19 mouse cellular contexts compared by ENCODE assay signal in the genomic region with DNA sequence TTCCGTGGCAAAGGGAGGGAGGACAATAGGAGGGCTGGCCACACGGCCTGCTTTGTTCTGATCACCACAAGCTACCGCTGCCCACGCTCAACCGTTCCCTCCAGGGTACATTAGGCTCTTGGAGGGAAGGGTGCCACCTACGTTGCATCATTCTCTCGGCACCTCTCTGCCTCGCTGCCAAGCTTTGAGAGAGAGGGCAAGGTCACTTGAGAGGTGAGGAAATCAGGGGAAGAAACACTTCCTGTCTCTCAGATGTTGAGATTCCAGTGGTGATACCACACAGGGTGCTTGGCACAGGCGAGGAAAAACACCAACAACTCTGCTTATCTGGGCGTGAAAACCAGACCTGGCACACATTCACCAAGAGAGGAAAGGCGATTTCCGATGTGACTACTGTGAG.
DNase-seq lines count a peak whose midpoint lies in the region; ATAC-seq and TF ChIP-seq lines count a peak whose summit lies in the region.
"Had no signal": no experiment of that assay in that cellular context is flagged by ENCODE, and none has a peak within 500 bp of the region (broad histone marks: within the 10 kb centered on the region; RNA-seq: fewer than 3 reads in every experiment).

No protein-coding gene starts in this region.

- no peak for TF ChIP-seq CTCF in lung, adult 2 months (IDR thresholded peaks at IDR 0.05; ENCODE audit: insufficient read depth, low read length)

- ATAC-seq in inflammation-experienced regulatory T-cells, adult 6 months: no peak
- ATAC-seq: CD4-positive, CD25-positive, alpha-beta regulatory T cell, adult 4 months; hindbrain, postnatal 0 days had no signal

- WGBS in lung, adult 2 months: 30% methylated on average over 12 of the region's 12 CpGs

- peaks cover 6% of the 10 kb centered on the region; the same call in 1 of the 2 replicates for H3K4me1 ChIP-seq in lung, adult 2 months (ENCODE audit: control insufficient read depth, insufficient read depth, low read length)
- H3K4me1 ChIP-seq: embryonic facial prominence, embryonic 15.5 days; megakaryocyte, embryonic 14.5 days had no signal

- no peak overlapping the region for H3K4me3 ChIP-seq in lung, adult 2 months (replicated peaks; ENCODE audit: extremely low read depth, low read depth, low read length)
- H3K4me3 ChIP-seq: embryonic facial prominence, embryonic 15.5 days; heart, embryonic 12.5 days; neural tube, embryonic 15.5 days had no signal

- peak; percentile 37 for DNase-seq in adrenal gland, postnatal 14 days
- DNase-seq in adrenal gland, postnatal 4 days (ENCODE audit: low spot score in 2 of 2): no peak
- DNase-seq in Muller cell, postnatal 12 days (ENCODE audit: inconsistent ontology term): peak; percentile 15
- DNase-seq in lung, adult 2 months: peak; percentile 50
- peak; percentile 55 for DNase-seq in lung, postnatal 4 days
- no peak for DNase-seq in natural killer cell, adult 2 months (ENCODE audit: low spot score in 2 of 2)
- DNase-seq: cerebellum, postnatal 36 days; kidney, adult 11 months; liver; midbrain, embryonic 14.5 days; right cerebral cortex, postnatal 14 days; thymus, postnatal 25 days had no signal

- no peak for TF ChIP-seq POLR2A in lung, adult 2 months (IDR thresholded peaks at IDR 0.05; ENCODE audit: borderline replicate concordance, extremely low read depth, low read depth, low read length)

Comparison
In these comparisons a context has a peak if more than half of its experiments do, and no peak if none do; other contexts are left out.
1. DNase-seq: peak in adrenal gland, postnatal 14 days (single experiment), Muller cell, postnatal 12 days (single experiment), lung, adult 2 months (single experiment) and lung, postnatal 4 days (2 of 2); none in adrenal gland, postnatal 4 days (0 of 2) and natural killer cell, adult 2 months (0 of 2).